Mouse (Mus musculus) forebrain, embryonic 16.5 days (tissue): ENCODE measurements around the gene Bbs10. TPM values are rescaled to one million over a fixed set of nuclear protein-coding genes. Genes with fewer than 3 reads are reported as not detected.

Experiments used
- ATAC-seq: fragments of 200-750 bp; cut with Nextera tagmentation; 2 replicates; pipeline ENCODE4 v1.8.0; 2017; ENCODE audit warnings: mild to moderate bottlenecking, moderate library complexity
- H3K27ac ChIP-seq: fragments of 300-500 bp; sonication (generic); 2 replicates; pipeline ENCODE4 v1.5.1; 2014; ENCODE audit warnings: low read length, control low read depth
- H3K27me3 ChIP-seq: fragments of 300-500 bp; sonication (generic); replicated peaks from 2 replicates; pipeline ENCODE4 v1.6.1; 2014; ENCODE audit warnings: low read length; ENCODE audit not compliant: control insufficient read depth, insufficient read depth
- H3K36me3 ChIP-seq: fragments of 300-500 bp; sonication (generic); 2 replicates; pipeline ENCODE4 v1.6.1; 2014; ENCODE audit not compliant: control insufficient read depth, insufficient read depth
- H3K4me1 ChIP-seq: fragments of 300-500 bp; sonication (generic); replicated peaks from 2 replicates; pipeline ENCODE4 v1.6.1; 2014; ENCODE audit warnings: low read length; ENCODE audit not compliant: control insufficient read depth, insufficient read depth
- H3K4me2 ChIP-seq: fragments of 300-500 bp; sonication (generic); 2 replicates; pipeline ENCODE4 v1.6.1; 2014; ENCODE audit warnings: mild to moderate bottlenecking, low read length, control low read depth
- H3K4me3 ChIP-seq: fragments of 300-500 bp; sonication (generic); replicated peaks from 2 replicates; pipeline ENCODE4 v1.5.1; 2014; ENCODE audit warnings: mild to moderate bottlenecking, low read length, control low read depth
- H3K9ac ChIP-seq: fragments of 300-500 bp; sonication (generic); replicated peaks from 2 replicates; pipeline ENCODE4 v1.6.1; 2014; ENCODE audit warnings: low read depth, low read length, control low read depth
- H3K9me3 ChIP-seq: fragments of 300-500 bp; sonication (generic); 2 replicates; pipeline ENCODE4 v1.6.1; 2016; ENCODE audit warnings: low read length; ENCODE audit not compliant: control insufficient read depth
- WGBS: fragments of 180-500 bp; shearing (Covaris S2); extraction: QIAGEN DNeasy Blood & Tissue Kit; methylation state at CpG from one replicate; pipeline ENCODE4 v1.1.7; 2014; 5-methylcytosine and 5-hydroxymethylcytosine counted together
- polyA plus RNA-seq: library from polyadenylated mRNA; unstranded; fragments of >200 nt; fragmentation: Nextera tagmentation; extraction: Ambion mirVana; gene quantifications from 2 replicates; pipeline ENCODE4 v1.2.1, GENCODE M21; 2015

Gene Bbs10
- 6.4 and 6.5 TPM in 2 replicates for polyA plus RNA-seq

GRCm38 (mm10) chr10:111298140-111299098, at the start of gene Bbs10:
Gene Bbs10, plus strand, starts transcription at chr10:111298679.
- peak within 1 kb of the TSS; percentile 66 for H3K4me3 ChIP-seq
- peak within 1 kb of the TSS; percentile 61 for H3K4me2 ChIP-seq
- peak; percentile 99 for ATAC-seq
- peak within 1 kb of the TSS; percentile 82 for H3K27ac ChIP-seq
- peak within 1 kb of the TSS; percentile 73 for H3K9ac ChIP-seq
- WGBS, result under 1% methylated on average over 53 of the region's 54 CpGs
- 0 out of 2 replicates have a peak, but pooled peaks cover 4% of the 10 kb centered on the region for H3K4me1 ChIP-seq
- no peaks in the 10 kb centered on the region for H3K27me3 ChIP-seq
- H3K36me3 ChIP-seq, result peaks cover under 1% of the 10 kb centered on the region
- no peaks in the 10 kb centered on the region for H3K9me3 ChIP-seq

GRCm38 (mm10) chr10:111250192-111250591, 48.3 kb upstream of the Bbs10 start:
- ATAC-seq, result no peak; the same call in 1 of the 2 replicates
- 66% methylated on average over 4 of the region's 4 CpGs for WGBS
- Histone ChIP-seq H3K27ac (no peak overlapping the region), H3K4me3 (no peak overlapping the region), H3K9ac (no peak overlapping the region), H3K27me3 (no peaks in the 10 kb centered on the region), H3K4me1 (peaks cover 4% of the 10 kb centered on the region; the same call in 1 of the 2 replicates), H3K4me2 (peak overlapping the region; percentile 39), H3K9me3 (no peaks in the 10 kb centered on the region), H3K36me3 (no peaks in the 10 kb centered on the region)

- H3K9ac ChIP-seq, result no peak overlapping the region
- no peaks in the 10 kb centered on the region for H3K27me3 ChIP-seq
- H3K4me1 ChIP-seq, result peaks cover 4% of the 10 kb centered on the region; the same call in 1 of the 2 replicates
- H3K27ac ChIP-seq, result no peak overlapping the region
- no peaks in the 10 kb centered on the region for H3K9me3 ChIP-seq
- 83% methylated on average over 5 of the region's 5 CpGs for WGBS
- no peak overlapping the region for H3K4me2 ChIP-seq
- no peak overlapping the region for H3K4me3 ChIP-seq
- ATAC-seq, result no peak
- no peaks in the 10 kb centered on the region for H3K36me3 ChIP-seq
Measured at GRCm38 (mm10) chr10:111251666-111252065, 46.8 kb upstream of the Bbs10 start.

GRCm38 (mm10) chr10:111255228-111255627, 43.3 kb upstream of the Bbs10 start:
- 77% methylated on average over 6 of the region's 6 CpGs for WGBS
- H3K27me3 ChIP-seq, result no peaks in the 10 kb centered on the region
- H3K4me3 ChIP-seq, result no peak overlapping the region
- H3K27ac ChIP-seq, result no peak overlapping the region
- H3K4me1 ChIP-seq, result 0 out of 2 replicates have a peak, but pooled peaks cover 2% of the 10 kb centered on the region
- H3K9ac ChIP-seq, result no peak overlapping the region
- no peaks in the 10 kb centered on the region for H3K9me3 ChIP-seq
- no peak overlapping the region for H3K4me2 ChIP-seq
- no peaks in the 10 kb centered on the region for H3K36me3 ChIP-seq
- ATAC-seq, result no peak

DNA sequence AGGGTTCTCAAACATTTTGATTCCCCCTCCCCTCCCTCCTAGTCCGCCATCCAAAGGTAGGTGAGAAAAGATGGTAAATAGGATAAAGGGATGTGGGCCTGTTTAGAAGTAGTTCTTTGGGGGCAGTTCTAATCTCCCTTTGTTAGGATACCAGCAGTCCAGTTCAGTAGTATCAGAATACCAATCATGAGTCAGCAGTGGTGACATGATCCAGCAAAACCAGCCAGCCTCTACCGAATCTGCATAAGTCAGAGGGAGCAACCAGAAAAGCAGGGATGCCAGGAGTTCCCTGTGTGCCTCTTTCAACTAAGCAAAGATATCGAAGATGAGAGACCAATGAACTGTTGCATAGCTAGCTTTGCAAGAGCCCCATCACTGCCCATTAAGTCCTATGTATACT, 42.3 kb upstream of the Bbs10 start:
- Histone ChIP-seq H3K4me3 (no peak overlapping the region), H3K36me3 (no peaks in the 10 kb centered on the region), H3K9ac (no peak overlapping the region), H3K9me3 (no peaks in the 10 kb centered on the region), H3K27ac (no peak overlapping the region), H3K4me2 (no peak overlapping the region), H3K27me3 (no peaks in the 10 kb centered on the region), H3K4me1 (0 out of 2 replicates have a peak, but pooled peaks cover 2% of the 10 kb centered on the region)
- 93% methylated on average over 3 of the region's 3 CpGs for WGBS
- no peak for ATAC-seq

- WGBS, result 90% methylated on average over 3 of the region's 3 CpGs
- H3K27ac ChIP-seq, result no peak overlapping the region
- H3K4me1 ChIP-seq, result no peaks in the 10 kb centered on the region
- no peaks in the 10 kb centered on the region for H3K9me3 ChIP-seq
- H3K27me3 ChIP-seq, result no peaks in the 10 kb centered on the region
- no peak overlapping the region for H3K4me2 ChIP-seq
- no peak overlapping the region for H3K4me3 ChIP-seq
- H3K9ac ChIP-seq, result no peak overlapping the region
- ATAC-seq, result no peak
- H3K36me3 ChIP-seq, result no peaks in the 10 kb centered on the region
Measured at GRCm38 (mm10) chr10:111257358-111257757, 41.1 kb upstream of the Bbs10 start.

DNA sequence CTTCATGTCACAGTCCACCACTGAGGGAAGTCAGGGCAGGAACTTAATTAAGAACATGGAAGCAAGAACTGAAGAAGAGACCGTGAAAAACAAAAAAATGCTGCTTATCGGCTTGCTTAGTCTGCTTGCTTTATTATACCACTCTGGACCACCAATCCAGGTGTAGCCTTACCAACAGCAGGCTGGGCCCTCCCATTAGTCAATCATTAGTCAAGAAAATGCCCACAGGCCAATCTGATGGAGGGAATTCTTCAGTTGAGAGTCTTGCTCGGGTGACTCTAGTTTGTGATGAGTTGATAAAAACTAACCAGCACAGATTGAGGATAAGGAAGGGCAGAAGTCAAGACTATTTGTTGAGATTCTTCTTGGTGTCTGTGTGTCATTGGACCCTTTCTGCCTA, 40.2 kb upstream of the Bbs10 start:
- no peak overlapping the region for H3K4me2 ChIP-seq
- no peaks in the 10 kb centered on the region for H3K4me1 ChIP-seq
- no peak for ATAC-seq
- no peaks in the 10 kb centered on the region for H3K9me3 ChIP-seq
- H3K27ac ChIP-seq, result no peak overlapping the region
- 96% methylated on average over 3 of the region's 3 CpGs for WGBS
- H3K9ac ChIP-seq, result no peak overlapping the region
- no peaks in the 10 kb centered on the region for H3K36me3 ChIP-seq
- H3K4me3 ChIP-seq, result no peak overlapping the region
- no peaks in the 10 kb centered on the region for H3K27me3 ChIP-seq

GRCm38 (mm10) chr10:111271687-111272086, 26.8 kb upstream of the Bbs10 start:
- H3K9me3 ChIP-seq, result no peaks in the 10 kb centered on the region
- H3K27me3 ChIP-seq, result no peaks in the 10 kb centered on the region
- H3K27ac ChIP-seq, result no peak overlapping the region
- no peaks in the 10 kb centered on the region for H3K4me1 ChIP-seq
- no peak overlapping the region for H3K4me2 ChIP-seq
- peaks cover 13% of the 10 kb centered on the region for H3K36me3 ChIP-seq
- H3K9ac ChIP-seq, result no peak overlapping the region
- ATAC-seq, result no peak
- H3K4me3 ChIP-seq, result no peak overlapping the region
- WGBS, result 88% methylated on average over 15 of the region's 15 CpGs

- no peak for ATAC-seq
- H3K27me3 ChIP-seq, result no peaks in the 10 kb centered on the region
- WGBS, result 81% methylated on average over 11 of the region's 11 CpGs
- no peak overlapping the region for H3K4me3 ChIP-seq
- H3K4me2 ChIP-seq, result no peak overlapping the region
- no peak overlapping the region for H3K27ac ChIP-seq
- H3K9me3 ChIP-seq, result no peaks in the 10 kb centered on the region
- H3K36me3 ChIP-seq, result peaks cover 11% of the 10 kb centered on the region
- H3K4me1 ChIP-seq, result no peaks in the 10 kb centered on the region
- no peak overlapping the region for H3K9ac ChIP-seq
Measured at GRCm38 (mm10) chr10:111272905-111273304, 25.6 kb upstream of the Bbs10 start.
